Mouse (Mus musculus): ENCODE measurements around the gene Ubac2.

GRCm38 (mm10) chr14:122069948-122070347 is 191.5 kb downstream of the Ubac2 start:
- TF ChIP-seq CTCF (IDR thresholded peaks at IDR 0.05; ENCODE audit: control insufficient read depth, insufficient read depth, low read length) = no peak
- TF ChIP-seq POLR2A (IDR thresholded peaks at IDR 0.05; ENCODE audit: borderline replicate concordance, control insufficient read depth, low read depth, low read length) = no peak

Measured in bone marrow, adult 2 months (tissue).